In the genomic region with DNA sequence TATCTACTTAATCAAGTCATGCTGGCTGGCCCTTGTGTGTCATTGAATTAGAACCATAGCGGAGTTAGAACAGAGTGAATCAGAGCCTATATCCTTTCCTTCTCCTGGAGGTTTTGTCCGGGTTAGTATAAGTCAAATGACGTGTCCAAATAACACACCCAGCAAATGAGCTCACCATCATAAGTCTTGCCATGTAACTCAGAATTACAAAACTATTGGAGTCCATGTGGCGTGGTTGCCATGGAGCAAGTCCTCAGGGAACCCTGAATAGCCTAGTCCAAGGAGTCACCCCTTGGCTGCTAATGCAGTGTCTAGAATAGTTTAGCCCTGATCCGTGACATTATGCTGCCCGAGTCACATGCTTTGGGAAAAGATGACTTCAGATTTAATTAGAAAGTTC, we compare ENCODE assay signal across 10 mouse cellular contexts. TPM values are rescaled to one million over a fixed set of nuclear protein-coding genes. Genes with fewer than 3 reads are reported as not detected.
DNase-seq lines count a peak whose midpoint lies in the region; ATAC-seq and TF ChIP-seq lines count a peak whose summit lies in the region.
"Had no signal": no experiment of that assay in that cellular context is flagged by ENCODE, and none has a peak within 500 bp of the region (broad histone marks: within the 10 kb centered on the region; RNA-seq: fewer than 3 reads in every experiment).

No protein-coding gene starts in this region.

- TF ChIP-seq CTCF in liver, adult 2 months (IDR thresholded peaks at IDR 0.05; ENCODE audit: low read depth, low read length): no peak
- no peak for TF ChIP-seq CTCF in kidney, postnatal 0 days (IDR thresholded peaks at IDR 0.05; ENCODE audit: low read depth)
- no peak for TF ChIP-seq CTCF in forebrain, postnatal 0 days (IDR thresholded peaks at IDR 0.05; ENCODE audit: low read depth)

- TF ChIP-seq POLR2A in liver, adult 2 months (IDR thresholded peaks at IDR 0.05; ENCODE audit: extremely low read depth, insufficient read depth, low read length): no peak

- 56% methylated on average over 6 of the region's 6 CpGs for WGBS in liver, adult 2 months
- WGBS in liver, embryonic 12.5 days (ENCODE audit: insufficient replicate concordance): 73% methylated on average over 6 of the region's 6 CpGs
- 69% methylated on average over 6 of the region's 6 CpGs for WGBS in kidney, postnatal 0 days
- 74% methylated on average over 6 of the region's 6 CpGs for WGBS in forebrain, postnatal 0 days

- H3K9me3 ChIP-seq in liver, embryonic 12.5 days (replicated peaks): no peaks in the 10 kb centered on the region
- H3K9me3 ChIP-seq in kidney, postnatal 0 days (replicated peaks; ENCODE audit: low read length): no peaks in the 10 kb centered on the region
- no peaks in the 10 kb centered on the region for H3K9me3 ChIP-seq in forebrain, postnatal 0 days (ENCODE audit: low read length)

- H3K79me2 ChIP-seq in liver, adult 2 months (ENCODE audit: control insufficient read depth, insufficient read depth, low read length): no peaks in the 10 kb centered on the region

- H3K9ac ChIP-seq in liver, adult 2 months (ENCODE audit: low read depth, low read length): no peak overlapping the region
- no peak overlapping the region for H3K9ac ChIP-seq in liver, embryonic 12.5 days
- H3K9ac ChIP-seq in kidney, postnatal 0 days (ENCODE audit: low read depth, low read length): no peak overlapping the region
- H3K9ac ChIP-seq in forebrain, postnatal 0 days: no peak overlapping the region

- H3K27ac ChIP-seq in liver, adult 2 months (replicated peaks; ENCODE audit: insufficient read depth, low read depth, low read length): peak overlapping the region; percentile 11; the same call in 1 of the 2 replicates
- H3K27ac ChIP-seq in liver, embryonic 12.5 days: no peak overlapping the region
- H3K27ac ChIP-seq in kidney, postnatal 0 days: no peak overlapping the region
- H3K27ac ChIP-seq in forebrain, postnatal 0 days (ENCODE audit: low read depth, low read length): no peak overlapping the region

- peak; percentile 73 for DNase-seq in liver, adult 2 months (ENCODE audit: extremely low read depth, low read depth, low spot score)
- peak; percentile 70 for DNase-seq in adrenal gland, adult 2 months
- peak; percentile 77 to 84 for DNase-seq in gastrocnemius, adult 8-10 months (ENCODE audit: low spot score in 2 of 2)
- DNase-seq in kidney, postnatal 0 days (ENCODE audit: low spot score): no peak
- DNase-seq in cerebellum, adult 8-10 months: no peak
- no peak for DNase-seq in left cerebral cortex, adult 9 months (ENCODE audit: low spot score in 2 of 2)
- no peak for DNase-seq in forebrain, postnatal 0 days
- DNase-seq: thymus, postnatal 14 days had no signal

- no peak for ATAC-seq in liver, embryonic 12.5 days
- ATAC-seq in kidney, postnatal 0 days (replicated peaks; ENCODE audit: low FRiP score, low read depth): peak; percentile 57; the same call in 1 of the 2 replicates
- ATAC-seq in forebrain, postnatal 0 days: no peak
- ATAC-seq: inflammation-experienced regulatory T-cells, adult 6 months had no signal

- H3K4me1 ChIP-seq in liver, adult 2 months (ENCODE audit: control insufficient read depth, insufficient read depth, low read length): peaks cover 27% of the 10 kb centered on the region
- H3K4me1 ChIP-seq in liver, embryonic 12.5 days: peaks cover 4% of the 10 kb centered on the region; the same call in 1 of the 2 replicates
- no peaks in the 10 kb centered on the region for H3K4me1 ChIP-seq in kidney, postnatal 0 days (replicated peaks; ENCODE audit: insufficient read depth, low read length)
- H3K4me1 ChIP-seq in forebrain, postnatal 0 days (ENCODE audit: insufficient read depth): no peaks in the 10 kb centered on the region; the same call in 1 of the 2 replicates

- no peaks in the 10 kb centered on the region for H3K36me3 ChIP-seq in liver, adult 2 months (ENCODE audit: control insufficient read depth, insufficient read depth, low read length)
- H3K36me3 ChIP-seq in liver, embryonic 12.5 days: no peaks in the 10 kb centered on the region
- no peaks in the 10 kb centered on the region for H3K36me3 ChIP-seq in kidney, postnatal 0 days (ENCODE audit: insufficient read depth, low read length)
- no peaks in the 10 kb centered on the region for H3K36me3 ChIP-seq in forebrain, postnatal 0 days (ENCODE audit: insufficient read depth)

- no peak overlapping the region for H3K4me2 ChIP-seq in liver, embryonic 12.5 days
- H3K4me2 ChIP-seq in kidney, postnatal 0 days (ENCODE audit: low read length): no peak overlapping the region
- H3K4me2 ChIP-seq in forebrain, postnatal 0 days (ENCODE audit: low read depth): no peak overlapping the region

- H3K27me3 ChIP-seq in liver, adult 2 months (ENCODE audit: control insufficient read depth, insufficient read depth, low read length): no peaks in the 10 kb centered on the region
- H3K27me3 ChIP-seq in liver, embryonic 12.5 days (replicated peaks): no peaks in the 10 kb centered on the region
- no peaks in the 10 kb centered on the region for H3K27me3 ChIP-seq in kidney, postnatal 0 days (ENCODE audit: insufficient read depth, low read length)
- H3K27me3 ChIP-seq in forebrain, postnatal 0 days (ENCODE audit: insufficient read depth, low read length): no peaks in the 10 kb centered on the region

- H3K4me3 ChIP-seq in liver, adult 2 months (ENCODE audit: insufficient read depth, low read depth, low read length): no peak overlapping the region
- H3K4me3 ChIP-seq in liver, embryonic 12.5 days: no peak overlapping the region
- H3K4me3 ChIP-seq in kidney, postnatal 0 days (replicated peaks; ENCODE audit: low read depth, low read length): no peak overlapping the region
- no peak overlapping the region for H3K4me3 ChIP-seq in forebrain, postnatal 0 days (ENCODE audit: low read depth, low read length)

RNA-seq across cellular contexts. Expression of gene Ugp2, which starts 57.7 kb away (rescaled TPM):
- 275 and 425 TPM in 2 replicates for total RNA-seq in liver, adult 2 months (2014; rRNA removed)
- 26.4 and 26.8 TPM in 2 replicates for polyA plus RNA-seq in liver, adult 2 months (2012; rRNA removed)
- polyA plus RNA-seq in liver, embryonic 12.5 days (2016; fragmentation: Nextera tagmentation; extraction: Ambion mirVana): 31.8 and 37.9 TPM in 2 replicates
- total RNA-seq in adrenal gland, adult 2 months (2021): 10 to 100 TPM; 66.2 to 84.6 TPM
- polyA plus RNA-seq in adrenal gland, adult 2 months (2012; rRNA removed): 0.60 and 1.1 TPM in 2 replicates
- total RNA-seq in gastrocnemius, adult 8-10 months (2022): 100 to 1,000 TPM; 464 to 563 (median 508) TPM
- polyA plus RNA-seq in kidney, postnatal 0 days (2015; fragmentation: Nextera tagmentation; extraction: Ambion mirVana): 90.1 and 97.4 TPM in 2 replicates
- total RNA-seq in forebrain, postnatal 0 days (2014; rRNA removed): 66.9 and 69.5 TPM in 2 replicates
- polyA plus RNA-seq in forebrain, postnatal 0 days (2015; fragmentation: Nextera tagmentation; extraction: Ambion mirVana): 50.3 and 59.9 TPM in 2 replicates

Comparison
In these comparisons a context has a peak if more than half of its experiments do, and no peak if none do; other contexts are left out.
1. DNase-seq: peak in liver, adult 2 months (single experiment), adrenal gland, adult 2 months (single experiment) and gastrocnemius, adult 8-10 months (2 of 2); none in kidney, postnatal 0 days (single experiment), cerebellum, adult 8-10 months (single experiment), left cerebral cortex, adult 9 months (0 of 2) and forebrain, postnatal 0 days (single experiment).
2. RNA of gene Ugp2, which starts 57.7 kb away (polyA plus RNA-seq): 90.1 to 97.4 TPM in kidney, postnatal 0 days, 50.3 to 59.9 TPM in forebrain, postnatal 0 days, 31.8 to 37.9 TPM in liver, embryonic 12.5 days and 26.4 to 26.8 TPM in liver, adult 2 months; 0.60 to 1.1 TPM in adrenal gland, adult 2 months; every median in the first group is over 10 times any median in the second.